Mouse (Mus musculus) CH12.LX (cell line): ENCODE measurements around the gene Smug1.

Source experiments
- CTCF ChIP-seq, 2 experiments: IDR thresholded peaks in 1 of 2; conservative IDR thresholded peaks in 1 of 2; 2 replicates each; pipeline ENCODE4 v1.5.1; 2011 to 2012; ENCODE audit warnings: low read depth in 2 of 2, low read length in 2 of 2, improper control_type of control experiment in 1 of 2, inconsistent platforms in 1 of 2, mild to moderate bottlenecking in 1 of 2, moderate library complexity in 1 of 2
- GABPA ChIP-seq: IDR thresholded peaks from 2 replicates; pipeline ENCODE4 v1.6.1; 2012; ENCODE audit warnings: low read depth, low read length, improper control_type of control experiment, inconsistent platforms; ENCODE audit not compliant: insufficient replicate concordance
- HCFC1 ChIP-seq: IDR thresholded peaks from 2 replicates; pipeline ENCODE4 v1.6.1; 2012; ENCODE audit warnings: low read depth, mild to moderate bottlenecking, inconsistent platforms, low read length, improper control_type of control experiment
- MAFK ChIP-seq: IDR thresholded peaks from 2 replicates; pipeline ENCODE4 v1.6.1; 2011; ENCODE audit warnings: low read length, improper control_type of control experiment; ENCODE audit not compliant: insufficient replicate concordance
- MAX ChIP-seq: IDR thresholded peaks from 2 replicates; pipeline ENCODE4 v1.6.1; 2011; ENCODE audit warnings: low read length, improper control_type of control experiment
- MEF2A ChIP-seq: IDR thresholded peaks from 2 replicates; pipeline ENCODE4 v1.6.1; 2014; ENCODE audit warnings: low read depth, mild to moderate bottlenecking, inconsistent platforms, low read length, improper control_type of control experiment, borderline replicate concordance
- MXI1 ChIP-seq: IDR thresholded peaks from 2 replicates; pipeline ENCODE4 v1.6.1; 2011; ENCODE audit warnings: mild to moderate bottlenecking, low read depth, low read length, improper control_type of control experiment
- POLR2A ChIP-seq: IDR thresholded peaks from 2 replicates; pipeline ENCODE4 v1.6.1; 2011; ENCODE audit warnings: low read depth, mild to moderate bottlenecking, improper control_type of control experiment, low read length
- TBP ChIP-seq: conservative IDR thresholded peaks from 2 replicates; pipeline ENCODE4 v1.6.1; 2011; ENCODE audit warnings: low read depth, low read length, improper control_type of control experiment
- TCF12 ChIP-seq: IDR thresholded peaks from 2 replicates; pipeline ENCODE4 v1.6.1; 2014; ENCODE audit warnings: low read depth, mild to moderate bottlenecking, inconsistent platforms, low read length, improper control_type of control experiment

- no peak for TF ChIP-seq POLR2A
- peak; percentile 34; the same call in 1 of the 2 replicates for TF ChIP-seq MEF2A
- no peak; the same call in 1 of the 2 replicates for TF ChIP-seq MXI1
- no peak for TF ChIP-seq GABPA
- peak; percentile 94 for TF ChIP-seq TBP
- TF ChIP-seq TCF12, result peak; percentile 74
- no peak for TF ChIP-seq MAFK
- TF ChIP-seq CTCF (conservative IDR thresholded peaks at IDR 0.05 in 1 of 2, IDR thresholded peaks at IDR 0.05 in 1 of 2; ENCODE audit: low read depth in 2 of 2, low read length in 2 of 2), result peak; percentile 92 to 98
- peak; percentile 52; the same call in 1 of the 2 replicates for TF ChIP-seq HCFC1
- no peak for TF ChIP-seq MAX
Measured at GRCm38 (mm10) chr15:103165379-103165778, 1.5 kb downstream of the Smug1 start.
